Mouse (Mus musculus) G1E (cell line): ENCODE data around the gene Tbc1d22a. TPM values are rescaled to one million over a fixed set of nuclear protein-coding genes. Genes with fewer than 3 reads are reported as not detected.
"Not testable (repeated sequence)": the region's sequence is repeated elsewhere in the genome, so short reads cannot be mapped to it uniquely, and the experiment has no call there.

Source experiments
- ATAC-seq: 2 replicates; pipeline ENCODE4 v1.8.0; 2016; ENCODE audit warnings: mild to moderate bottlenecking; ENCODE audit not compliant: insufficient number of reproducible peaks, poor library complexity, low FRiP score, severe bottlenecking; ENCODE audit errors: extremely low read depth
- DNase-seq: peaks from one replicate; pipeline ENCODE4 v3.0.0; 2012; ENCODE audit warnings: low spot score
- H3K27me3 ChIP-seq: 2 replicates; pipeline ENCODE4 v1.6.1; 2012; ENCODE audit warnings: mild to moderate bottlenecking, low read length, inconsistent platforms; ENCODE audit not compliant: insufficient read depth
- H3K36me3 ChIP-seq: replicated peaks from 2 replicates; pipeline ENCODE3; 2012; ENCODE audit warnings: mild to moderate bottlenecking, inconsistent platforms
- H3K4me1 ChIP-seq: 2 replicates; pipeline ENCODE4 v1.6.1; 2012; ENCODE audit warnings: low read depth, low read length, inconsistent platforms, mixed read lengths; ENCODE audit not compliant: insufficient read depth
- H3K4me3 ChIP-seq: 2 replicates; pipeline ENCODE4 v1.5.1; 2012; ENCODE audit warnings: low read depth, mild to moderate bottlenecking, inconsistent platforms, low read length, moderate library complexity, mixed read lengths
- H3K9me3 ChIP-seq: replicated peaks from 2 replicates; pipeline ENCODE4 v1.6.1; 2012; ENCODE audit warnings: inconsistent platforms
- CTCF ChIP-seq: IDR thresholded peaks from 2 replicates; pipeline ENCODE4 v1.5.1; 2012; ENCODE audit warnings: low read depth, low read length, inconsistent platforms, mixed read lengths
- GATA1 ChIP-seq: IDR thresholded peaks from 2 replicates; pipeline ENCODE4 v1.6.1; 2012; ENCODE audit warnings: borderline replicate concordance, low read length, inconsistent platforms, mixed read lengths
- GATA2 ChIP-seq: IDR thresholded peaks from 2 replicates; pipeline ENCODE4 v1.6.1; 2012; ENCODE audit warnings: low read depth, low read length, inconsistent platforms, borderline replicate concordance
- POLR2AphosphoS5 ChIP-seq: IDR thresholded peaks from 2 replicates; pipeline ENCODE4 v1.6.1; 2012; ENCODE audit warnings: low read depth, low read length, inconsistent platforms; ENCODE audit not compliant: insufficient replicate concordance
- TAL1 ChIP-seq: conservative IDR thresholded peaks from 2 replicates; pipeline ENCODE4 v1.6.1; 2012; ENCODE audit warnings: low read depth, low read length, inconsistent platforms, mixed read lengths
- polyA plus RNA-seq: library from polyadenylated mRNA; stranded (reverse); fragments of >175 nt; gene quantifications from 2 replicates; pipeline ENCODE4 v1.2.3, GENCODE M21; 2012
- total RNA-seq, 2 experiments: library from RNA; stranded (forward) in 1 of 2; stranded (reverse) in 1 of 2; fragments of 200-1000 nt in 1 of 2; fragments of >200 nt in 1 of 2; fragmentation: Nextera tagmentation in 1 of 2; gene quantifications; 2 replicates each; pipeline ENCODE4 v1.2.3; 2014 to 2017

Gene Tbc1d22a
- total and polyA plus RNA-seq, 3 experiments = 11.5 to 13.6 (median 11.9) TPM

- DNase-seq = no peak
- no peak overlapping the region for H3K4me3 ChIP-seq
- peaks cover 5% of the 10 kb centered on the region; the same call in 1 of the 2 replicates for H3K4me1 ChIP-seq
- no peak for ATAC-seq
- H3K36me3 ChIP-seq = no peaks in the 10 kb centered on the region
- TF ChIP-seq POLR2AphosphoS5 = no peak
- no peak for TF ChIP-seq GATA2
- no peak for TF ChIP-seq GATA1
- TF ChIP-seq TAL1 = no peak
- TF ChIP-seq CTCF = no peak
- H3K9me3 ChIP-seq = 0 out of 2 replicates have a peak, but pooled peaks cover 2% of the 10 kb centered on the region
- peaks cover 31% of the 10 kb centered on the region for H3K27me3 ChIP-seq
Observed at GRCm38 (mm10) chr15:86191933-86192332, 22.3 kb upstream of the Tbc1d22a start.

GRCm38 (mm10) chr15:86194676-86195453 is 19.4 kb upstream of the Tbc1d22a start:
- peaks cover 32% of the 10 kb centered on the region for H3K27me3 ChIP-seq
- H3K36me3 ChIP-seq, DNase-seq, H3K4me3 ChIP-seq, H3K4me1 ChIP-seq, H3K9me3 ChIP-seq: not testable (repeated sequence)
- peak; percentile 100 for ATAC-seq

- H3K4me3 ChIP-seq = no peak overlapping the region
- no peak for ATAC-seq
- no peak for TF ChIP-seq GATA2
- no peak for TF ChIP-seq POLR2AphosphoS5
- no peak for TF ChIP-seq TAL1
- no peak for TF ChIP-seq CTCF
- TF ChIP-seq GATA1 = no peak
- DNase-seq = no peak
- 0 out of 2 replicates have a peak, but pooled peaks cover 2% of the 10 kb centered on the region for H3K9me3 ChIP-seq
- H3K36me3 ChIP-seq = no peaks in the 10 kb centered on the region
- peaks cover 29% of the 10 kb centered on the region for H3K27me3 ChIP-seq
- H3K4me1 ChIP-seq = peaks cover 35% of the 10 kb centered on the region
Observed at GRCm38 (mm10) chr15:86199052-86199451, 15.2 kb upstream of the Tbc1d22a start.

GRCm38 (mm10) chr15:86199482-86199881 is 14.8 kb upstream of the Tbc1d22a start:
- Histone ChIP-seq H3K27me3 (peaks cover 29% of the 10 kb centered on the region), H3K9me3 (0 out of 2 replicates have a peak, but pooled peaks cover under 1% of the 10 kb centered on the region), H3K4me1 (peaks cover 39% of the 10 kb centered on the region), H3K4me3 (no peak overlapping the region), H3K36me3 (no peaks in the 10 kb centered on the region)
- ATAC-seq (no peak), DNase-seq (no peak)
- TF ChIP-seq GATA2 = no peak
- no peak for TF ChIP-seq POLR2AphosphoS5
- no peak for TF ChIP-seq TAL1
- no peak for TF ChIP-seq CTCF
- TF ChIP-seq GATA1 = no peak

- Histone ChIP-seq H3K9me3 (no peaks in the 10 kb centered on the region), H3K36me3 (no peaks in the 10 kb centered on the region), H3K4me3 (no peak overlapping the region), H3K4me1 (peaks cover 46% of the 10 kb centered on the region), H3K27me3 (peaks cover 29% of the 10 kb centered on the region)
- no peak for TF ChIP-seq TAL1
- TF ChIP-seq GATA2 = no peak
- TF ChIP-seq CTCF = no peak
- TF ChIP-seq GATA1 = no peak
- no peak for TF ChIP-seq POLR2AphosphoS5
- no peak for DNase-seq
- no peak for ATAC-seq
Observed at GRCm38 (mm10) chr15:86200169-86200568, 14.1 kb upstream of the Tbc1d22a start.

- peaks cover 47% of the 10 kb centered on the region for H3K4me1 ChIP-seq
- TF ChIP-seq GATA2 = no peak
- no peak for TF ChIP-seq GATA1
- no peak for TF ChIP-seq POLR2AphosphoS5
- TF ChIP-seq CTCF = no peak
- no peak for TF ChIP-seq TAL1
- no peak for ATAC-seq
Observed at GRCm38 (mm10) chr15:86201095-86201494, 13.2 kb upstream of the Tbc1d22a start.

More at GRCm38 (mm10) chr15:86201095-86201494, 13.2 kb upstream of the Tbc1d22a start:
- H3K9me3 ChIP-seq = no peaks in the 10 kb centered on the region
- no peaks in the 10 kb centered on the region for H3K36me3 ChIP-seq
- no peak overlapping the region for H3K4me3 ChIP-seq
- DNase-seq = no peak
- H3K27me3 ChIP-seq = peaks cover 29% of the 10 kb centered on the region
